Mouse (Mus musculus): ENCODE data around the gene Pfkl. TPM values are rescaled to one million over a fixed set of nuclear protein-coding genes. Genes with fewer than 3 reads are reported as not detected.
"Not testable (repeated sequence)": the region's sequence is repeated elsewhere in the genome, so short reads cannot be mapped to it uniquely, and the experiment has no call there.

Gene Pfkl
- total RNA-seq, 4 experiments from 2014 or later: 224 to 240 (median 229) TPM

DNA sequence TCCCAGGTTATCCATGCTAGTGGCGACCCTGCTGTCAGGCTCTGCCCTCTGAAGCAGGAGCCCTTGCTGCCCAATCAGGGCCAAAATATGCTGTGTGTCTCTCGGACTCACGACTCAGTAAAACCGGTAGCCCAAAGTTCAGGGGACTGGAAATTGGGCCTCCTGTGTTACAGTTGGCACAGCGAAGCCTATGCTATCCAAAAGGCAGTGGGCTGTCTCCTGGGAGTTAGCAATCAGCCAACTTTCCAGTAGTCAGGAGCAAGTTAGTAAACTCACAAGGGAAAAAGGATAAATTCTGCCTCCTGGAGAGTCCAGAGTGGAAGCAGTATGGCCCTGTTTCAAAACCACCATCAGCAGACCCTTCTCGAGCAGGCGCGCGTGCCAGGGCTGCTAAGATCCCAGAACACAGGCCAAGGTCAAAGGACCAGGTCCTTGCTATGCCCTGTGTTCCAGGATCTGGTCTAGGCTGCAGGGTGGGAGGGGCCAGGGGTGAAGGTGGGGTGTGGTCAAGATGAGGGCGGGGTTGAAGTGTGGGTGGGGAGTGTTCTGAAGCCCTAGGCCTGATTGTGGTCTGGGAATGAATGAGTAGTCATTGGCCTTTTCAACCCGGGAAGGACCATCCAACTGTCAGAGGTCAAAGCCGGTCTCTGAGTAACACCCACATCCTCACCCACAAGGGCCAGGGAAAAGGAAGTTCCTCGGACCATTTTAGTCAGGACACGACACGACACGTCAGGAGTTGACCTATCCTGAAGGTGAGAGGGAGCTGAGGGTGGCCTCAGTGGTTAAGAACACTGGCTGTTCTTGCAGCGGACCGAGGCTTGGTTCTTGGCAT lies 3.0 kb upstream of the Pfkl start:
- DNase-seq (ENCODE audit: low spot score in 2 of 2): no peak

DNA sequence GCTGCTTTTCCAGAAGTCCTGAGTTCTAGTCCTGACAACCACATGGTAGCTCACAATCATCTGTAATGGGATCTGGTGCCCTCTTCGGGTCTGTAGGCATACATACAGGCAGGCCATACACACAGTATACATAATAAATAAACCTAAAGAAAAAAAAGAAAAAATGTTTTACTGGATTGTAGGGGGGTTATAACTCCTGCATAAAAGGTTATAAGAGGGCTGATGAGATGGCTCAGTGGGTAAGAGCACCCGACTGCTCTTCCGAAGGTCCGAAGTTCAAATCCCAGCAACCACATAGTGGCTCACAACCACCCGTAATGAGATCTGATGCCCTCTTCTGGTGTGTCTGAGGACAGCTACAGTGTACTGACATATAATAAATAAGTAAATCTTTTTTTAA lies 1.2 kb upstream of the Pfkl start:
- DNase-seq (ENCODE audit: low spot score in 2 of 2): not testable (repeated sequence)

DNA sequence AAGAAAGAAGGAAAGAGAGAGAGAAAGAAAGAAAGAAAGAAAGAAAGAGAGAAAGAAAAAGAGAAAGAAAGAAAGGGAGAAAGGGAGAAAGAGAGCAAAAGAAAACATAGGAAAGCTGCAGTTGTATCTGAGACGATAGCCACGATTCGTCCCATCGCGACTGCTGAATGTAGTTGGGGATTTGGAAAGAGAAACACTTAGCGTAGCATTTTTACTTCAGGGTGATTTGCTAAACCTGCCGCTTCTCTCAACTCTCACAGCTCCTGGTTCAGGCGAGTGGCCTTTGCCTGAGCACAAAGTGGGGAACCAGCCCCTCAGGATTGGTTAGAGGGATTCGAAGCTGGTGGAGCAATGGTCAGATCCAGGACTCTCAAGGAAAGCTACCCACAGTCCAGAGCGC lies 452 bp upstream of the Pfkl start:
- DNase-seq (ENCODE audit: low spot score in 2 of 2): no peak

DNA sequence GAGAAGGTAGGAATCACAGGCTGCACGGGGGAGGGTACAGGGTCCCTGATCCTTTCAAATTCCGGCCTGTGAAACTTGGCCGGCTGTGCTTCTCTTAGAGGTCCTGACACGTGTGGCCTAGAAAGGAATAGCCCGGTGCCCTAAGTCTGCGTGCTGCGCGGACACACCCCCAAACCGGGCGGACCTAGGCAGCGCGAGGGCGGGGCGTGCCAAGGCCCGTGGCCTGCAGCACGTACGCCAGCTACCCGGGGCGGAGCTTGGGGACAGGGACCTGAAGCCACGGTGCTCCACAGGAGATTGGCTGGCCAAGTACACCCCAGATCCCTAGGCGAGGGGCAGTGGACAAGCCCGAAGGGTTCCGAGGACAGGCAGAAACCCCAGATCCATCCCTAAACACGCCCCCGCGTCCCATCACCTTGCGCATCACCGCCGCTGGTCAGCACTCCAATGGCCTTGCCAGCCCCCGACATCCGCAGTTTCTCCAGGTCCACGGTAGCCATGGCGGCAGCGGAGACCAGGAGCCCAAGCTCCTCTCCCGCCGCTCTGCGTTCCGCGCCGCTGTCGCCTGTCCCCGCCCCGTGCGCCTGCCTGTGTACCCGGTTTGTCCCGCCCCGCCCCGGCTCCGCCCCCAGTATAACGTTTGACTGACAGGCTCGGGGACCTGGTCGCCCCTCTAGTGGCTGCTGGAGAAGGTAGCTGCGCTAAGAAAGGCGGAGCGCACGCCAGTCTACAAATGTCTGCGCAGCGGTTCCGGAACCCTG lies 519 bp downstream of the Pfkl start:
- DNase-seq (ENCODE audit: low spot score in 2 of 2): peak; percentile 89 to 91

DNA sequence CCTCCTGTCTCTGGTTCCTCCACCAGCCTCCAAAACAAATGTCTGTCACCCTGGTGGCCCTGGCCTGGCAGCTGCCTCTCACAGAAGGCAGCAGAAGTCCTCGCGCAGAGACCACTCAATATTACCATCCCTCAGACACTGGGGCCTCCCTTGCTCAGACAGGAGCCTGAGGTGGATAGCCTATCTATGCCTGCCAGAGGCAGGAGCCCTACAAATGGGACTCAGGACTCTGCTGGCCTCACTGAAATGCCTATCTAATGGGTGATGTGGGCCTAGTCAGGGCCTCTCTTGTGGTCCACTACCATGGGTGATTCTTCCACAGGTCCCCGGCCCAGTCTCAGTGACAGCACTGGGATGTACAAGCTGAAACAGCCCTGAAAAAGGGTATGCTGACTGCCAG lies 1.7 kb downstream of the Pfkl start:
- DNase-seq (ENCODE audit: low spot score in 2 of 2): no peak

DNA sequence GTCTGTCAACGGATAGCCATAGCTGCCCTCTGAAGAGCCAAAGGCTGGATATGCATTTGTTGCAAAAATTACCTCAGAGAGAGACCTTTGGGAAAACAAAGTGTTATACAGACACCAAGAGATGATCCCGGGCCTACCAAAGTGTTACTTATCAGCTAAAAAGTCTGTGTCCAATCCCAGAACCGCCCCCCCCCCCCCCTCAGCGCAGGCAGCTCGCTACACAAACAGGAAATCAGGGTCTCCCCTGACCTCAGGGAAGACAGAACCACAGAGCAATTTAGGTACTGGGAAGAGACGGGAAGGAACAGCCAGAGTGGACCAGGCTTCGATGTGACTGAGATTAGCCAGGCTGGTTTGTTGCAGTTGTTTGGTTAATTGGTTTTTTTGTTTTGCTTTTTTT lies 2.7 kb downstream of the Pfkl start:
- no peak for DNase-seq (ENCODE audit: low spot score in 2 of 2)

DNA sequence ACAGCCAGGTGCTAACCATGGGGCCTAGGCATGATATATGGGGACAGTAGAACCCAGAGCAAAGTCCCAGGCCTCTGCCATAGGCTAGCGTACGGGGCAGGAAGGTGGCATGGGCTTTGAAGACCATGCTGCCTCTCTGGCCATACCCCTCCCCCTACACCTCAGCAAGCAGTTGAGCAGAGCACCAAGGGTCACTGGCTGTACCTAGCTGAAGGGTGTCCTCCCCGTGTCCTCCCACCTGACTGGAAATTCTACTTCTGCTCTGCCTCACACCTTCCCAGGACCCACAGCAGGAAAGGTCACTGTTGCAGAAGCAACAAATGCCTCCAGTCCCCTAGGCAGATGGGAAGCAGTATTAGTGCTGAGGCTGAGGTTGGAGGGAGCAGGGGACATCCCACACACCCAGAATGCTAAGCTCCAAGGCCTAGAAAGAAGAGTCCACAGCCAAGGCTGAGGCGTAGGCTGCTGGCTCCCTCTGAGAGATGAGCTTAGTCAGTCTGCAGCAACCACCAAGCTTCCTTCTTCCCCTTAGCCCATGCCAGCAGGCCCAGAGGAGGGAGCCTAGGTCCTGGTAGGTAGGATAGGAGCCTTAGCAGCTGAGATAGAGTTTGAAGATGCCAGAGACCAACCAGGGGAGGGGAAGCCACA lies 4.0 kb downstream of the Pfkl start:
- DNase-seq (ENCODE audit: low spot score in 2 of 2): no peak

DNA sequence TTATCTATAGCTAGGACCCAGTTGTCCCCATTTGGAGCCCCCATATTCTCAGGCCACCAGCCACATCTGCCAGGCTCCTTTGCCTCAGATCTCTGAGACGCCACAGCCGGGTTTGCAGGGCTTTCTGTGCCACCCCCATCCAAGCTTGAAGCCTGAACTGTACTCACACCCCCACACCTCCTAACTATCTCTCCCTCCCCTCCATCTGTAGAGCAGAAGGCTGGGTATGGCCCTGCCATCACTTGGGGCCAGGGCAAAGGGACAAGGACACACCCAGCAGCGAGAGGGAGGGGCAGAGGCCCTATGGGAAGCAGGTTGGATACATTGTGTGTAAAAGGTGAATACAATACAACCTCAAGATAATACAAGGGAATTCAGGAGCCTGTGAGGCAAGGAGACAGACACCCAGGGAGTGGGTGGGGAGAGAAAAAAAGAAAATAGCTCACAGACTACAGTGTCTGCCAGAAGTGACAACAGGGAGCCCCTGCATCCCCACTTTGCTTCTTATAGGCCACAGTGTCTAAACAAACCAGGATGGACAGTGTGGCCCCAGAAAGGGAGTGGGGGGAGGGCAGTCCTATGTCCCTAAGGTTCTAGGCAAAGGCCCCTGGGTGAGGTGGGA lies 5.3 kb downstream of the Pfkl start:
- DNase-seq (ENCODE audit: low spot score in 2 of 2): peak in 1 of 2 experiments; percentile 51

DNA sequence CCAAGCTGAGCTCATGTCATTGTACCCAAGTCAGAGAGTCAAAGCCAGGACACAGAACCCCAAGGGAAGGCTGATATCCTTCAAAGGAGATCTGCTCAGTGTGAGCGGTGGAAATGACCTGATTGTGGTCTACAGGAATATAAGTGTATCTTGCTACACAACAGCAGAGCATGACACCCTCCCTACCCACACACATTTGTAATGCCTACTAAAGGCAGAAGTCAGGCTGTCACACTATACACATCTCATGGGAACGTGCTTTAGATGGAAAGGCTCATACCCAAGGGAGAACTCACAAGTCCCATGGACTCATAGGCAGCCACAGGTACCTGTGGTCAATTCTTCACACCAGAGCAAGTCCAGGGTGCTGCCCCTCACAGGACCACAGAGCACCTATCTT lies 7.6 kb downstream of the Pfkl start:
- no peak for DNase-seq (ENCODE audit: low spot score in 2 of 2)

DNA sequence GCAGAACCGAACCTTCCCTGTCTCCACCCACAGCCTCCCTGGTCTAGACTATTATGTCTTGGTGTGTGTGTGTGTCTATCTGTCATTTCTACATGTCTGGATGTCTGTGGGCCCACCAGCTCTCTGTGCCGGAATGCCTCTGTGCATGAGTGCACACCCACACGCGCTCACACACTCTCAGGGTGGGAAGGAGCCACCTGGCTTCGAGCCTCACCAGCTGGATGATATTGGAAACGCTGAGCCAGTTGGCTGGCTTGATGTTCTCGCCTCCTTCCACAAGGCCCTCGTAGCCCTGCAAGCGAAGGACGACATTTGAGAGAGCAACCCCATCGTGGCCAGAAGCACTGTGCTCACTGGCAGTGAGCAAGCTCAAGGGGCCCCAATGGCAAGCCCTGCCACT lies 8.1 kb downstream of the Pfkl start:
- DNase-seq (ENCODE audit: low spot score in 2 of 2): peak; percentile 91 to 94

DNA sequence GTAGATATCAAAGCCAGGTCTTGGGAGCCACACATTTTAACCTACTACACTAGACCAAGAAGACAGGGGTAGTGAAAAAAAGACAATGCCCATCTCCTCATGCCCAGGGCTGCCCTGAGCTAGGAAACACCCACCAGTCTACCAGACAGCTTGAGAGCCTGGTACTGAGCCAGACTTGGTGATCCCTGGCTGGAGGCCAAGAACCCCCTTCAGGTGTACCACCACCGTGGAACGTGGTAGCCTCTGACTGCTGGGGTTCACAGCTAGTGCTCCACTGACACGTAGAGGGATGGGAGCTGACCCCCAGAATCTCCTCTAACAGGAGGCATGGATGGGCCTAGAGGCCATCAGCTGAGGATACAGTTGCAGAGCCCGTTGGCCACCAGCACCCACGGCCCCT lies 9.7 kb downstream of the Pfkl start:
- DNase-seq (ENCODE audit: low spot score in 2 of 2): no peak

DNA sequence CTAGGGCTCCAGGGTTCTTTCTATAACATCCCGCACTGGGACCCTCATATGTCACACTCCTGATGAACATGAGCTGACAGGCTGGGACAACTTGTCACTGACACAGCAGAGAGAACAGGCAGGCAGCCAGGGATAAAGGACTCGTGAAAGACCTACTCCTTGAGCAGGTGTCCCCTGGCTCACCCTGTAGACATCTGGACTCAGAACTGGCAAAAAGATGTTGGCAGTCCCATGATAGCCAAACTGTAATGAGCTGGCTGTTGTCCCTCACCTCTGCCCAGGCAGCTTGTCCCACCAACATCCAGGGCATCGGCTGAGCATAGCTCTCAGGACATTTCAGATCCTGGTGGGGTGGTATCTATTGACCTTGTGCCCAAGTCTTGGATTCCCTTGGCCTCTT lies 14.2 kb downstream of the Pfkl start:
- DNase-seq (ENCODE audit: low spot score in 2 of 2): no peak

DNA sequence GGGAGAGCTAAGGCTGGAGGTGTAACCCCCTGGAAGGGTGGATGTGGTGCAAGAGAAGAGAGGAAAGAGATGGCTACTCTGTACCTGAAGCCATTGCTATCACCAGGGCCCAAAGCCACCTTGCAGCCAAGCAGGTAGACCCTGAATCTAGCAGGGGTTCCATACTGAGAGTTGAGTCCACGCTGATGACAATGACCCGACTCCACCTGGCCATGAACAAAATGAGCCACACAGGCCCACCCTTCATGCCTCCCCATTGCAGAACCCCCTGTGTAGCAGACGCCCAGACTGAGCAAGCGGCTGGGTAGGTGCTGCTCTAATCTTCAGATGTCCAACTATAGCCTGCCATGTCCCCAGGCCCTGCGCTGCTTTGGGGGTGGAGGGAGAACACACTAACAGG lies 24.1 kb downstream of the Pfkl start:
- no peak for DNase-seq (ENCODE audit: low spot score in 2 of 2)

DNA sequence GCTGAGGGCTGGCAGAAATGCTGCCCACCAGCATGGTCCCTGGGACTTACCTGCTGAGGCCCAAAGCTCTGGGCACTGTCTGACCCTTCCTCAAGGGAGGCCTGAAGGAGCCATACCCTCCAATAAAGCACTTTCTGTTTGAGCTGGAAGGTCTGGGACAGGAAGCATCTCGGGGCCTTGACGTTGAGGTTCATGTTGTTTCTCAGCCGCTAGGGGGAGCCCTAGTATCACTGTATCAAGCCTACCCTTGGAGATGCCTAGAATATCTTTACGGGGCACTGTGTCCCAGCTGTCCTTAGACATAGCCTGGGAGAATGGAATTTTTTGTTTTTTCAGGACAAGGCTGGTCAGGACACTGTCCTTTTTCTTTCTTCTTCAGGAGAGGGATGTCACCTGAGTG lies 25.2 kb downstream of the Pfkl start:
- peak in 1 of 2 experiments; percentile 77 for DNase-seq (ENCODE audit: low spot score in 2 of 2)

DNA sequence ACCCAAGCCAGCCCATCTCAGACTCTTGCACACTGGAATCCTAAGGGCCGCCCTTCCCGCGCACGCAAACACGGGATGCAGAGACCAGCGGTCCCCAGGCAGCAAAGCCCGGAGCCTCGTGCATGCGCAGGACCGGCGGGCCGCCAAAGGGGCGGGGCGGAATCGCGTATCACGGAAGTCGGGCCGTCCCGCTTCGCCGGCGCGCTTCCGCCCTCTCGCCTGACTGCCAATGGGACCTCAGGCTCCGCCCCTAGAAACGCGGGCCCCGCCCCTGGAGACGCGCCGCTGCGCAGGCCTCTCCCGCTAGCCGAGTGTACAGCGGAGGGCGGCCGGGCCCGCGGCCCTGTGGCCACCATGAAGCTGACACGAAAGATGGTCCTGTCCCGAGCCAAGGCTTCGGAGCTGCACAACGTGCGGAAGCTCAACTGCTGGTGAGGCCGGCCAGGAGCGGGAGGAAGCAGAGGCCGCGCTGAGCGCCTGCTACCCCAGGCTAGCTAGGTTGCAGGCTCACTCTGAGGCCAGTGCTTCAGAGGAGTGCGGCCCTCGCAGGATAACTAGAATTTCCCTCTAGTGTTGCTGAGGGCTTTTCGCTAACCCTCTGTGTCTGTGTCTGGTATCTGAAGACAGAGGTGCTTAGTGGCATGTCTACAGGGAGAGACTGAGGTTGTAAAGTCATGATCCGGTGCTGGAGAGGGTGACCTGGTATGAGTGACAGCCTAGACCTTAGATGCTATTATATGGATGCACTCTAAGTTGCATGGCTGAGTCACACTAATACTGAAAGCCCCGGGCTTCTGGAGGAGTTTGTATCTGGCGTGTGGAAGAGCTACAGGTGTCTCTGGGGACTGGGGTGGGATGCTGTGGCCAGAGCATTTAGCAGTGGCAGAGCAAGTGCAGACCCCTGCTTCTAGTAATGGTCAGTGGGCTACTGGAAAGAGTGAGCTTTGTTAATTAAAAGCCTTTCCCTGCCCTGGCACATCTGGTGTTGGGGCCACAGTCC lies 31.2 kb downstream of the Pfkl start, which contains the start of gene 1810043G02Rik:
1810043G02Rik (plus strand) TSS at position 174 of the 1,000 bp plus-strand sequence.
- DNase-seq (ENCODE audit: low spot score in 2 of 2): peak; percentile 96 to 98

DNA sequence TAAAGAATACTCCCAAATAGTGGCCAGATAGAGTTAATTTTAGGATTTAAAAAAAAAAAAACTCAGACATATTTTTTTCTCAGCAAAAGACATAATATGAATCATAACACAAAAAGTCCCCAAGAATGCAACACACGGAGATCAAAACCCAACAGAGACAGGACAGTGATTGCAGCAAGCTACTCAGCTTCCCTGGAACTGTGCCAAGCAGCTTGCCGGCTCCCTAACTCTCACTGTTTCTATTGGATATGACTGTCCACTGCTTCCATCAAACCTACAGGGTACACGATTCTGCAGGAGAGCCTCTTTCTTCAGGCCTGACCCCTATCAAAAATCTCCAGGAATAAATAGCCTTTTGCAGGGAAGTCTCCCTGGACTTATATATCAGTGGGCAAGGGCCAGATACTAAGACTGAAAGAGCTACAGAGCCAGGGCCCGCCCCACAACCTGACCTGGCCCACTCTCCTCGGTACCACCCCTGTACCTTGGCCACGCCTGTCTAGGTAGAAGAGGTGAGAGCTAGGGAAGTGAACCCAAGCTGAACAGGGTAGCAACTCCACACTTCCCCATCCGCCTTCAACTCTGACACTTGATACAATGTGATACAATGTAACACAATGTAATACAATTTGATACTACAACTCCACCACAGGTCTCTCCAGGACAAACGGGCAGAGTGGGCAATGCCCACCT lies 33.3 kb downstream of the Pfkl start:
- no peak for DNase-seq (ENCODE audit: low spot score in 2 of 2)

DNA sequence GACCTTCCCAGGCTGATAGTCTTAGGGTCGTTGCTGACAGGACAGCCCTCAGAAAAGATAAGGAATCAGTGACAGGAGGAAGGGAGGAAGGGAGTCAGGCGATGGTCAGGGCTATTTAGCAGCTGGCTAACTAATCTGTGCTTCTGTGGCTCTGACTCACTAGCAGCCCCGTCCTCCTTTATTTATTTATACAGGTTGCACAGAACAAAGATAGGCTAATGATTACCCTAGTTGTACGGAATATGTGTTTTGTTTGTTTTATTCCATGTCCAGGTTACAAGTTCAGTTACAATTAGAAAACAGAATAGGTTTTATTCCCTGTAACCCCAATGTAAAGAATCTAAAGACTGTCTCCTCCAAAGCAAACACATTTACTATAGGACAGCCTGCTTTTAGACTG lies 34.2 kb downstream of the Pfkl start:
- no peak for DNase-seq (ENCODE audit: low spot score in 2 of 2)

DNA sequence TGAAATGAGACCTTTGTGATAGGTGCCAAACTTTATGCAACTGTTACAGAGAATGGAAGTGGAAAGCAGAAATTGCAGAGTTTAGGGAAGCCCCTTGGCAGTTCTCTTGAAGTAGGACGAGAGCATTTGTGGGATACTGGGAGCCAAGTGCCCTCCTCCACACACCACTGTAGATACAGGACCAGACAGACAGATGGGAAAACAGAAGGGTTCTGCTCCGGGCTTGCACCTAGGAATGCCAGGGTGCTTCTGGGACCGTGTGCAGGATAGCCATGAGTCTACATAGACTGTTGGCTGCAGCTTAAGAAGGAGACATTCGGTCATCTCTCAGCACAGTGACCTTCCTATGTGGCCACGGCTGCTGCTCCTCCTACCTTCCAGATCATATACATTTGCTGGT lies 35.1 kb downstream of the Pfkl start:
- DNase-seq (ENCODE audit: low spot score in 2 of 2): no peak

DNA sequence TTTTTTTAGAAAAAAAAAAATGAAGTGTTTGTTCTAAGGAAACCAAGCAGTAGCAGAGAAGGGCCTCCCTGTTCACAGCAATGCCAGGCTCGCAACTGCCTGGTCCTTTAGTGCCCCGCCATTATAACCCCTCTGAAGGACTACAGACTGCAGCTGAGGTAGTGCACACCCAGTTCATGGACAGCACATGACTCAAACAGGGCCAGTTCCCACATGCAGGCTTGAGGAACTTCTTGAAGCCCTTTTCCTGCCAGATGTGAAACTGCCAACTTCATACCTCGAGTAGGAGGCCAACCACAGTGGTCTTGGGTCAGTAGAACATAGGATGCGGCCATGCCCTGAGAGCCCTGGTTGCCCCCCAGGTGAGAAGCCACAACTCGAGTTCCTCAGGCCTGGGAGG lies 35.6 kb downstream of the Pfkl start:
- no peak for DNase-seq (ENCODE audit: low spot score in 2 of 2)
